Mouse (Mus musculus): Measurements from ENCODE around the gene Gm8332. TPM values are rescaled to one million over a fixed set of nuclear protein-coding genes. Genes with fewer than 3 reads are reported as not detected.

Gm8332 gene
- polyA plus RNA-seq, 1 experiment from 2014 or later: not detected

Other genes with a start within 250 kb of the Gm8332 start
- gene Gm2075, start 238.3 kb downstream of the Gm8332 start, polyA plus RNA-seq (2015; fragmentation: Nextera tagmentation; extraction: Ambion mirVana): not detected in 2 replicates
- gene Gm6803, start 231.3 kb downstream of the Gm8332 start, polyA plus RNA-seq (2015; fragmentation: Nextera tagmentation; extraction: Ambion mirVana): not detected in 2 replicates
- not detected in 2 replicates for gene Gm2056, start 223.1 kb downstream of the Gm8332 start, polyA plus RNA-seq (2015; fragmentation: Nextera tagmentation; extraction: Ambion mirVana)
- gene Gm16368, start 166.4 kb downstream of the Gm8332 start, polyA plus RNA-seq (2015; fragmentation: Nextera tagmentation; extraction: Ambion mirVana): not detected in 2 replicates
- gene Gm10436, start 68.0 kb downstream of the Gm8332 start, polyA plus RNA-seq (2015; fragmentation: Nextera tagmentation; extraction: Ambion mirVana): not detected in 2 replicates
- not detected in 2 replicates for gene Gm5662, start 24.4 kb upstream of the Gm8332 start, polyA plus RNA-seq (2015; fragmentation: Nextera tagmentation; extraction: Ambion mirVana)
- gene Gm5039, start 73.9 kb upstream of the Gm8332 start, polyA plus RNA-seq (2015; fragmentation: Nextera tagmentation; extraction: Ambion mirVana): not detected in 2 replicates
- gene Adck1, start 110.5 kb upstream of the Gm8332 start, polyA plus RNA-seq (2015; fragmentation: Nextera tagmentation; extraction: Ambion mirVana): 31.0 and 33.3 TPM in 2 replicates

All from hindbrain, embryonic 13.5 days (tissue).